Mouse (Mus musculus): ENCODE data around the gene AC141477.1.

- TF ChIP-seq POLR2A (IDR thresholded peaks at IDR 0.05; ENCODE audit: insufficient read depth, low read depth, low read length) (no peak), CTCF (IDR thresholded peaks at IDR 0.05; ENCODE audit: insufficient read depth, low read depth, low read length) (no peak)
Observed at GRCm38 (mm10) chr10:76448851-76449250, 8.6 kb upstream of the AC141477.1 start, which contains the start of gene 2610028H24Rik.
